Mouse (Mus musculus) heart, adult 2 months (tissue): ENCODE results near the gene Fbxo46. TPM values are rescaled to one million over a fixed set of nuclear protein-coding genes. Genes with fewer than 3 reads are reported as not detected.
A peak's percentile ranks its signal among the peaks of the same experiment; 100 is the strongest.

Source experiments
- DNase-seq, 2 experiments: peaks; one replicate each; pipeline ENCODE4 v3.0.0; 2021
- H3K27ac ChIP-seq: fragments of 200-600 bp; 2 replicates; pipeline ENCODE4 v1.8.1; 2022
- H3K27me3 ChIP-seq: fragments of 200-500 bp; 2 replicates; pipeline ENCODE4 v1.6.1; 2012; ENCODE audit warnings: mild to moderate bottlenecking, low read length, inconsistent platforms, mixed read lengths; ENCODE audit not compliant: control insufficient read depth, insufficient read depth
- H3K36me3 ChIP-seq: fragments of 200-500 bp; 2 replicates; pipeline ENCODE4 v1.6.1; 2012; ENCODE audit warnings: low read length, inconsistent platforms; ENCODE audit not compliant: control insufficient read depth, insufficient read depth
- H3K4me1 ChIP-seq: fragments of 200-500 bp; 2 replicates; pipeline ENCODE4 v1.6.1; 2011; ENCODE audit warnings: low read length; ENCODE audit not compliant: control insufficient read depth, insufficient read depth
- H3K4me3 ChIP-seq: fragments of 200-600 bp; 2 replicates; pipeline ENCODE4 v1.8.1; 2022
- H3K79me2 ChIP-seq: fragments of 200-500 bp; replicated peaks from 2 replicates; pipeline ENCODE4 v1.6.1; 2012; ENCODE audit warnings: mild to moderate bottlenecking, inconsistent platforms, low read length, moderate library complexity, mixed read lengths; ENCODE audit not compliant: control insufficient read depth, insufficient read depth
- H3K9ac ChIP-seq: fragments of 200-500 bp; 2 replicates; pipeline ENCODE4 v1.6.1; 2012; ENCODE audit warnings: low read depth, mild to moderate bottlenecking, control low read depth, inconsistent platforms, low read length, mixed read lengths
- CTCF ChIP-seq: fragments of 200-600 bp; IDR thresholded peaks from 2 replicates; pipeline ENCODE4 v1.8.1; 2022; ENCODE audit warnings: antibody characterized with exemption, mild to moderate bottlenecking, moderate library complexity
- EP300 ChIP-seq: fragments of 200-500 bp; IDR thresholded peaks from 2 replicates; pipeline ENCODE4 v1.6.1; 2011; ENCODE audit warnings: low read depth, low read length, control low read depth; ENCODE audit not compliant: insufficient read depth
- POLR2A ChIP-seq: fragments of 200-500 bp; IDR thresholded peaks from 2 replicates; pipeline ENCODE4 v1.6.1; 2011; ENCODE audit warnings: mild to moderate bottlenecking, low read depth, low read length, control low read depth; ENCODE audit not compliant: insufficient read depth
- WGBS: fragments of 180-500 bp; shearing (Covaris S2); methylation state at CpG from one replicate; pipeline ENCODE4 v1.1.7; 2018; 5-methylcytosine and 5-hydroxymethylcytosine counted together
- intact Hi-C: fragments of 180-260 bp; cut with DNase I; formaldehyde crosslinking; loops from one replicate; pipeline ENCODE4 v1.15.1; 2025
- polyA plus RNA-seq: library from polyadenylated mRNA; depleted of rRNA; stranded (reverse); fragments of >200 nt; gene quantifications from 2 replicates; pipeline ENCODE4 v1.2.3, GENCODE M21; 2012
- total RNA-seq, 2 experiments: library from RNA; stranded (reverse); gene quantifications; 2 replicates each; pipeline ENCODE4 v1.2.3; 2021

The Fbxo46 gene
- total and polyA plus RNA-seq, 3 experiments = 4.5 to 5.4 (median 5.2) TPM

DNA sequence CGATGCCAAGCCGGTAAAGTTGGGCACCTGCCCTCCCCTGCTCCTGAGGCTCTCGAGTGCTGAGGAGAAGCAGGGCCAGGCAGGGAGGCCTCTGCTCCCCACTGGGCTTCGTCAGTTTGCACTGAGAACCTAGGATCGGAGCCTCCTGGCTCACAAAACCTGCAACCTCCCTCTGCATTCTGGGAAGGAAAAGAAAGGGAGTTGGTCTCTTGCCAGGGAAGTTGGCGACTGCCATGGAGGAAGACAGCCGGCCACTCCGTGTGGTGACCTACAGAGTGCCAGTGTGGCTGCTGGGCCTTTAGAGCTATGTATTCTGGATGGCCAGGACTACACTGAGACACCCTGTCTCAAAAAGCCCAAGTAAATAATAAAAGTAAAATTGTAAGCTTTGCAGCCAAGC lies 35.1 kb downstream of the Fbxo46 start:
- no peak for DNase-seq
- H3K79me2 ChIP-seq = no peaks in the 10 kb centered on the region; the same call in 1 of the 2 replicates
- no peak overlapping the region for H3K27ac ChIP-seq
- H3K36me3 ChIP-seq = no peaks in the 10 kb centered on the region
- no peak overlapping the region for H3K4me3 ChIP-seq
- TF ChIP-seq POLR2A = no peak
- no peak for TF ChIP-seq EP300
- TF ChIP-seq CTCF = no peak
- WGBS = 63% methylated on average over 8 of the region's 8 CpGs
- H3K9ac ChIP-seq = no peak overlapping the region
- intact Hi-C loops = loop anchor here (5.0 kb wide), 1 partner anchor 53 kb away; no protein-coding TSS in a partner anchor
- H3K27me3 ChIP-seq = peaks cover under 1% of the 10 kb centered on the region; the same call in 1 of the 2 replicates
- H3K4me1 ChIP-seq = peaks cover 3% of the 10 kb centered on the region

DNA sequence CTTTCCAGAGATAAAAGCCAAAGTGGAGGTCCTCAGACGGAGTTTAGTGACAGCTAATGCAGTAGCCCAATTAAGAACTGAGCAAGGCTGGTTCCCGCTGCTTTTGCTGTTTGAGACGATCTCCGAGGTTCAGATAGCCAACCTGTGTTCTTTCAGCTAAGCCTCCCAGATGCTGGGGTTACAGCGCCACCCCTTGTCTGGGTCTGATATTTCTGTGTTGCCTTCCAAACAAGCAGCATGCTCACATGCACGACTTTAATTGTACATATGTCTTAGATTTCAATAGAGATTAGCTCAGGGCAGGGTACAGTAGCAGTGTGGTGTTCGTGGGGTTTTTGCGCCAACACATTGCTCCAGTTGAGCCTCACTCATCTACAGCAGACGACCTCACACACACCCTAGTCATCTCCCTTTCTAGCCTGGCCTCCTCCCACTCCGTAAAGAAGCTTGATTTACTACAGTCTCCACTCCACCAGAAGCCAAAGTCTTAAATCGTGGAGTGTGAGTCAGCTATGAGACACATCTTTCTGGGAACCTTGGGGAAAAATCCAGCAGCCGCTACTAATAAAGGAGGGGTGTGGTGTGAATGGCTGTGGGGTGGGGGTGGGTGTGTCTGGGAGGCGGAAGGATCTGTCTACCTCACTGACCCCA lies 36.3 kb downstream of the Fbxo46 start:
- no peak overlapping the region for H3K9ac ChIP-seq
- DNase-seq = no peak
- H3K79me2 ChIP-seq = no peaks in the 10 kb centered on the region
- H3K36me3 ChIP-seq = no peaks in the 10 kb centered on the region
- WGBS = 67% methylated on average over 13 of the region's 13 CpGs
- H3K4me3 ChIP-seq = no peak overlapping the region
- TF ChIP-seq EP300 (no peak), POLR2A (no peak), CTCF (peak; percentile 42)
- peaks cover 2% of the 10 kb centered on the region; the same call in 1 of the 2 replicates for H3K27me3 ChIP-seq
- intact Hi-C loops = loop anchor here (5.0 kb wide), 1 partner anchor 51 kb away; no protein-coding TSS in a partner anchor
- peaks cover 3% of the 10 kb centered on the region for H3K4me1 ChIP-seq
- H3K27ac ChIP-seq = no peak overlapping the region

DNA sequence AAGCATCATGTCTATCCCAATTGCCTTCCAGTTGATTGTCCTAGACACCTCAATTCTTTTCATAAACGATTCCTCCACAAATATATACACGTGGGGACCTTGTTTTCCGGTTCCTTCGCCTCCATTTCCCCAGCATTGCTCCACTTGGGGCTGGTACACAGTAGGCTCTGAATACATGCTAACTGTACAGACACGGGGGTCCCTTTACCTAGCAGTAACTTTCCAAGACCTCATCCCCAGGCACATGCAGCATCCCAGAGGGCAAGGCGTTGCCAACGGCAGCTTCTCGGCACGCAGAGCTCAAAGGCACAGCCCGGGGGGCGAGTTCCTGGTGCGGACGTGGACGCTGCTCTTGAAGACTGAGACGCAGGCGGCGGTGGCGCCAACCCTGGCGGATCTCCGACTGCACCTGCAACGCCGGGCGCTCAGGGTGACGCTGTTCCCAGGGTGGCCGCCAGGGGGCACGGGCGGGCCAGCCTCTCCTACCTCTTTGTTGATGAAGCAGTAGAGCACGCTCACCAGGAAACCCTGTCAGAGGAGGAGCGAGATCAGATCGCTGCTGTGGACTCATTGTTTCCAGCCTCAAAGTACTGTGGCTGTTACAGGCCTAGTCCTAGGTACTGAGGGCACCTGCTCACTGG lies 37.6 kb downstream of the Fbxo46 start:
- Histone ChIP-seq H3K27ac (no peak overlapping the region), H3K36me3 (no peaks in the 10 kb centered on the region), H3K4me1 (peaks cover 3% of the 10 kb centered on the region), H3K79me2 (no peaks in the 10 kb centered on the region), H3K27me3 (peaks cover 2% of the 10 kb centered on the region; the same call in 1 of the 2 replicates), H3K9ac (peak overlapping the region; percentile 45), H3K4me3 (no peak overlapping the region)
- intact Hi-C loops = loop anchor here (1.0 to 5.0 kb wide), 2 partner anchors 16 to 50 kb away; no protein-coding TSS in a partner anchor
- TF ChIP-seq POLR2A (no peak), EP300 (peak; percentile 55; the same call in 1 of the 2 replicates)
- peak; percentile 89 to 93 for DNase-seq
- WGBS = 5% methylated on average over 30 of the region's 30 CpGs

DNA sequence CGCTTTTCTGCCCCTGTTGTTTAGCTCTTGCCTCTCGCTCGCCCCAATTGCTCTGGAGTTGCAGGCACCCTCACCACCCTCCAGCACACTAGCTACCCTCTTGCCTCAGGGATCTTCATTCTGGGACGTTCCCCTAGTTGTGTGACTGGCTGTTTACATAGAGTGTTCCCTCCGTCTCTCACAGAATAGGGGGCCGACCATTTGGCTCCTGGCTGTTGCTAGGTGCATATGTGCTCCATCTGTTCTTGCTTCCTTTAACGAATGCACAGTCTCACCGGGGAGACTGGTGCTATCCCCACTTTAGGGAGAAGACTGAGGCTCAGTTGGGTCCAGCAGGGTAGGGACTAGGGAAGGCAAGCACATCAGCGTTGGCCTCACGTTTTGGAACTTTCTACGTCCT lies 38.9 kb downstream of the Fbxo46 start:
- no peak for DNase-seq
- intact Hi-C loops = loop anchor here (5.0 kb wide), 1 partner anchor 49 kb away; no protein-coding TSS in a partner anchor
- no peak for TF ChIP-seq EP300
- no peak for TF ChIP-seq CTCF
- TF ChIP-seq POLR2A = no peak
- WGBS = 77% methylated on average over 11 of the region's 11 CpGs
- Histone ChIP-seq H3K27me3 (peaks cover 2% of the 10 kb centered on the region; the same call in 1 of the 2 replicates), H3K27ac (no peak overlapping the region), H3K36me3 (no peaks in the 10 kb centered on the region), H3K9ac (no peak overlapping the region), H3K79me2 (no peaks in the 10 kb centered on the region), H3K4me1 (peaks cover 3% of the 10 kb centered on the region), H3K4me3 (no peak overlapping the region)

DNA sequence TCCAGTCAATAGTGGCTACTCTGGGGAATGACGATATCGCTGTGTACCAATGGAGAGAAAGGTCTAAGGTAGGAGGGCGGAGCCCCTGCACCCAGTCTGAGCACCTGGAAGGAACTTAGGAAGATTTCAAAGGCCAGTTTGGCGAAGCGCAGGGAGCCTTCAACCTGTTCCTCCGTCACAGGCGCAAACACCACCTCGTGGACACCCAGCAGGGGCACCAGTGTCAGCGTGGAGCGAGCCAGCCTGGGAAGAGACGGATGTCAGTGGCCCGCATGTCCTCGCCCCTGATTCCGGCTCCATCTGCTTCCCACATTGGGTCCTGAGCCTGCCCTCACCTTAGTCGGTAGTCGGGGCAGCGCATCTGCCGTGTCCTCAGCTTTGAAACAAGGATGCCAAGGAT lies 39.8 kb downstream of the Fbxo46 start:
- TF ChIP-seq CTCF (no peak), EP300 (no peak), POLR2A (no peak)

DNA sequence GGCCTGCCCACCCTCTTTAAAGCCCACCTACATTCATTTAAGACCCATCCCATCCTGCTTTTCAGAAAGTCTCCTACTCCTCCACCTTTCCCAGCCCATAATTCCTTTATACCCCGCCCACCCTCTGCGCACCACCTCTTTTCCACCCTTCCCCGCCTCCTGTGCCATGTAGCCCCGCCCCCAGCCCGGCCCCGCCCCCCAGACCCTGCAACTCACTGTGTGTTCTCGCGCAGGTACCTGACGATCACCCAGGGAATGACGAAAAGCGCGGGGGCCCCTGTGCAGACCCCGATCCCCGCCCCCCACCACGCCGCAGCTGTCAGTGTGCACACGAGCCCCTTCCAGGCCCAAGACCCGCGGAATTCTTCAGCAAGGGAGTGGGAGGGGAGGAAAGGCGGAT lies 40.5 kb downstream of the Fbxo46 start:
- Histone ChIP-seq H3K9ac (no peak overlapping the region), H3K27me3 (peaks cover 2% of the 10 kb centered on the region; the same call in 1 of the 2 replicates), H3K36me3 (no peaks in the 10 kb centered on the region), H3K27ac (no peak overlapping the region), H3K79me2 (no peaks in the 10 kb centered on the region), H3K4me1 (peaks cover 3% of the 10 kb centered on the region), H3K4me3 (no peak overlapping the region)
- TF ChIP-seq EP300 (no peak), CTCF (no peak), POLR2A (no peak)
- 4% methylated on average over 20 of the region's 20 CpGs for WGBS
- no peak for DNase-seq
- intact Hi-C loops = no loop called here

More for the DNA sequence above, 39.8 kb downstream of the Fbxo46 start:
- DNase-seq = no peak
- H3K4me3 ChIP-seq = no peak overlapping the region
- WGBS = 37% methylated on average over 18 of the region's 18 CpGs
- H3K79me2 ChIP-seq = no peaks in the 10 kb centered on the region
- H3K4me1 ChIP-seq = peaks cover 3% of the 10 kb centered on the region
- peaks cover 2% of the 10 kb centered on the region; the same call in 1 of the 2 replicates for H3K27me3 ChIP-seq
- H3K27ac ChIP-seq = no peak overlapping the region
- intact Hi-C loops = loop anchor here (5.0 kb wide), 1 partner anchor 48 kb away; no protein-coding TSS in a partner anchor
- no peaks in the 10 kb centered on the region for H3K36me3 ChIP-seq
- no peak overlapping the region for H3K9ac ChIP-seq
